Mouse (Mus musculus) liver, postnatal 0 days (tissue): ENCODE data around the gene Adarb2. TPM values are rescaled to one million over a fixed set of nuclear protein-coding genes. Genes with fewer than 3 reads are reported as not detected.

Experiments
- ATAC-seq: fragments of 200-750 bp; cut with Nextera tagmentation; 2 replicates; pipeline ENCODE4 v1.8.0; 2017; ENCODE audit warnings: mild to moderate bottlenecking, moderate library complexity
- DNase-seq: peaks from one replicate; pipeline ENCODE4 v3.0.0-alpha.2; 2016
- H3K27ac ChIP-seq: fragments of 300-500 bp; sonication (generic); 2 replicates; pipeline ENCODE4 v1.5.1; 2014; ENCODE audit warnings: antibody characterized with exemption, moderate library complexity, mild to moderate bottlenecking, low read depth
- H3K27me3 ChIP-seq: fragments of 300-500 bp; sonication (generic); 2 replicates; pipeline ENCODE4 v1.6.1; 2014; ENCODE audit warnings: low read length, control low read depth, mixed read lengths; ENCODE audit not compliant: insufficient read depth
- H3K36me3 ChIP-seq: fragments of 300-500 bp; sonication (generic); replicated peaks from 2 replicates; pipeline ENCODE4 v1.6.1; 2014; ENCODE audit warnings: mild to moderate bottlenecking, control low read depth, low read length, moderate library complexity, mixed read lengths; ENCODE audit not compliant: insufficient read depth
- H3K4me1 ChIP-seq: fragments of 300-500 bp; sonication (generic); 2 replicates; pipeline ENCODE4 v1.6.1; 2014; ENCODE audit warnings: antibody characterized with exemption, mild to moderate bottlenecking, control low read depth; ENCODE audit not compliant: insufficient read depth
- H3K4me2 ChIP-seq: fragments of 300-500 bp; sonication (generic); 2 replicates; pipeline ENCODE4 v1.6.1; 2014; ENCODE audit warnings: low read depth, mild to moderate bottlenecking, low read length, moderate library complexity, mixed read lengths
- H3K4me3 ChIP-seq: fragments of 300-500 bp; sonication (generic); 2 replicates; pipeline ENCODE4 v1.5.1; 2014; ENCODE audit warnings: low read depth, low read length
- H3K9ac ChIP-seq: fragments of 300-500 bp; sonication (generic); replicated peaks from 2 replicates; pipeline ENCODE4 v1.6.1; 2014; ENCODE audit warnings: mild to moderate bottlenecking, moderate library complexity
- H3K9me3 ChIP-seq: fragments of 300-500 bp; sonication (generic); 2 replicates; pipeline ENCODE4 v1.6.1; 2016; ENCODE audit warnings: mild to moderate bottlenecking, control low read depth, low read length, mixed read lengths
- CTCF ChIP-seq: sonication (generic); IDR thresholded peaks from 2 replicates; pipeline ENCODE4 v1.5.1; 2016; ENCODE audit warnings: antibody characterized with exemption, low read depth
- EP300 ChIP-seq: IDR thresholded peaks from 2 replicates; pipeline ENCODE4 v1.6.1; 2016; ENCODE audit warnings: antibody characterized with exemption, low read depth, mild to moderate bottlenecking
- WGBS: fragments of 180-500 bp; shearing (Covaris S2); extraction: QIAGEN DNeasy Blood & Tissue Kit; methylation state at CpG from one replicate; pipeline ENCODE4 v1.1.7; 2014; ENCODE audit not compliant: insufficient replicate concordance; 5-methylcytosine and 5-hydroxymethylcytosine counted together
- polyA plus RNA-seq: library from polyadenylated mRNA; unstranded; fragments of >200 nt; fragmentation: Nextera tagmentation; extraction: Ambion mirVana; gene quantifications from 2 replicates; pipeline ENCODE4 v1.2.1, GENCODE M21; 2015

Gene Adarb2
- polyA plus RNA-seq, 1 experiment from 2014 or later = 0.02 TPM

DNA sequence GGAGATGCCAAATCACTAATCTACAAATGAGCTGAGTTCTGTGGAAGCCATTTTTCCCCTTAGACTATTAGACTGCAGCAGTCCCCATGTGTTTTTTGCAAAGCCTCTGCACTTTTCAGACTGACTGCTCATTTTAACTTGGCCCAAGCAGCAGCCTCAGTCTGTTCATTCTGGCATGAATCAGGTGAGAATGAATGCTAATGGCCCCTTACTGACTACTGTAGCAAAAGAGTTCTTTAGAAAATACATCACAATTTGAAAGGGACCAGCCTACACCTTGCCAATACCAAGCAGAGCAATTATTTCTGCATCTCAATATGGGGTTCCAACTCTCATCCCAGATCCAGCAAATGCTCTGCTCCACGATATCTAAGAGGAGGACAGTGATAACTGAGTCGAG is 335.8 kb downstream of the Adarb2 start:
- H3K4me3 ChIP-seq = no peak overlapping the region
- ATAC-seq (no peak), DNase-seq (no peak)
- 76% methylated on average over 2 of the region's 2 CpGs for WGBS
- H3K36me3 ChIP-seq = no peaks in the 10 kb centered on the region
- no peaks in the 10 kb centered on the region for H3K27me3 ChIP-seq
- no peak for TF ChIP-seq CTCF
- no peak for TF ChIP-seq EP300
- no peak overlapping the region for H3K27ac ChIP-seq
- no peak overlapping the region for H3K4me2 ChIP-seq
- H3K9me3 ChIP-seq = no peaks in the 10 kb centered on the region
- H3K9ac ChIP-seq = no peak overlapping the region
- H3K4me1 ChIP-seq = no peaks in the 10 kb centered on the region

DNA sequence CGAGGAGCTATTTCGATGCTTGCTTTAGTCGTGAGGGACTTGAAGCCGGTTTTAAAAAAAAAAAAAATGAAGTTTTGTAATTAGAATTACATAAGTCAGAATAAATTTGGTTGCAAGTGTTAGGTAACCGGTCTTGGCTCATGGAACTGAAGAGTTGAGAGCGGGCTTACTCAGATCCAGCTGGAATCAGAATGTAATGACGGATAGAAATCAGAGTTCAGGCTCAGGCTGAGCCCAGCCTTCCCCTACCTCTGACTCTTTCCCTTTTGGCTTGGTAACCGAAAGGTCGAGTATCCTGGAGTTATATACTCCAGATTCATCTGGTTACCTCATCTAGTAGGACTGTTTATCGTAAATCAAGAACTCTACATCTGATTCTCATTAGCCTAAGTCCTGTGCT is 336.2 kb downstream of the Adarb2 start:
- DNase-seq (no peak), ATAC-seq (no peak)
- no peaks in the 10 kb centered on the region for H3K4me1 ChIP-seq
- no peak overlapping the region for H3K9ac ChIP-seq
- no peaks in the 10 kb centered on the region for H3K9me3 ChIP-seq
- H3K27me3 ChIP-seq = no peaks in the 10 kb centered on the region
- H3K4me2 ChIP-seq = no peak overlapping the region
- WGBS = 79% methylated on average over 10 of the region's 10 CpGs
- no peak overlapping the region for H3K27ac ChIP-seq
- no peak for TF ChIP-seq CTCF
- no peak for TF ChIP-seq EP300
- H3K36me3 ChIP-seq = no peaks in the 10 kb centered on the region
- H3K4me3 ChIP-seq = no peak overlapping the region

DNA sequence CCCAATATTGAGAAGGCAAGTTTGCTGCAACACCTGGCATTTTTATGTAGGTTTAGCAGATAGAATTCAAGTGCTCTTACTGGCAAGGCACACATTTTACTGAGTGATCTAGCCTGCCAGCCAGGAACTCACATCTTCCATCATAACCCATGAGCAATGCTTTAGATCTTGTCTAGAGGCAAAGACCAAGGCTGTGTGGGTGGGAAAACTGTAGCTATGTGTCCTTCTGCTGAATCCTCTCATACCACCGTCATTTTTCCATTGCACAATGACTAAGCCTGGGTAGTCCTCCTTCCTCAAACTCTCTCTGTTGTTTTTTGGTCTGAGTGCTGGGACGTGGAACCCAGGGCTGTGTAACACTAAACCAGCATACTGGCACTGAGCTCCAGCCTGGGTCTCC is 340.0 kb downstream of the Adarb2 start:
- TF ChIP-seq EP300 (no peak), CTCF (no peak)
- H3K4me3 ChIP-seq = no peak overlapping the region
- no peak overlapping the region for H3K4me2 ChIP-seq
- WGBS = 67% methylated on average over 2 of the region's 2 CpGs
- ATAC-seq (no peak), DNase-seq (no peak)
- no peaks in the 10 kb centered on the region for H3K27me3 ChIP-seq
- H3K36me3 ChIP-seq = no peaks in the 10 kb centered on the region
- H3K4me1 ChIP-seq = no peaks in the 10 kb centered on the region
- H3K27ac ChIP-seq = no peak overlapping the region
- no peak overlapping the region for H3K9ac ChIP-seq
- no peaks in the 10 kb centered on the region for H3K9me3 ChIP-seq

DNA sequence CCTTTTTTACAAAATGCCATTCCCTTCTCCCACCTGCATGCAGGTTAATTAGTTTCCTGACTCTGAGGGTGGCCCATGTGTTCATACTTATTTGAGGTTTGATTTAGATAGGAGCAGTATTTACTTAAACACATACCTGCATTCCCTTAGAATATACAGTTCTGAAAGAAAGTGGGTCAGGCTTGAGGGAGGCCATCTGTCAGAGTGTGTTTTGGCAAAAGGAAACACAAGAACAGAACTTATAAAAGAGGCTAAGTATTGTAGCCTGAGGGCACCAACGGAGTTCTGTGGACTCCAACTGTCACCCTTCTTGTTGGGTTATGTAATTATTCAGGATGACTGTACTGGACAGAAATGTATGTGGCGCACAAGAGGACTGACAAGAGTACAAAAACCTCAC is 349.6 kb downstream of the Adarb2 start:
- ATAC-seq = no peak
- no peaks in the 10 kb centered on the region for H3K9me3 ChIP-seq
- H3K27ac ChIP-seq = no peak overlapping the region
- no peak overlapping the region for H3K4me2 ChIP-seq
- no peak for DNase-seq
- no peaks in the 10 kb centered on the region for H3K36me3 ChIP-seq
- 75% methylated on average over 2 of the region's 2 CpGs for WGBS
- H3K4me3 ChIP-seq = no peak overlapping the region
- no peak overlapping the region for H3K9ac ChIP-seq
- H3K27me3 ChIP-seq = no peaks in the 10 kb centered on the region
- no peak for TF ChIP-seq EP300
- no peaks in the 10 kb centered on the region for H3K4me1 ChIP-seq

DNA sequence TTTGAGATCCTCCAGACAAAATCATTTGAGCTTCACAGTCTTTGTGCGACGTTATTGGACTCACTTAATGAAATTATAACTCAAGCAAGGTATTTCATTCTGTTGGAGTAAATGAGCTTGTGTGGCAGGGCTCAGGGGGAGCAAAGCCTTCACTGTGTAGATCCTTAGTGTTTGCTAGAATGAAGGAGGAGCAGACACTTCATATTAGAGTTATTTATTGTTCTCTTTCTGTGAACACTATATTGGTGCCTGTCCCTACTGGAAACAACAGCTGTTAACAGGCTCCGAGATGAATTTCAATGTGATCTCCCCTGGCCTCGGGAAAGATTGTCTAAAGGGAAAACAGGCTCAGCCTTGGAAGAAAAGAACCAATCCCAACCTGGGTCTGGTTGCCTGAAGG is 355.1 kb downstream of the Adarb2 start:
- no peak overlapping the region for H3K27ac ChIP-seq
- DNase-seq (no peak), ATAC-seq (no peak)
- no peaks in the 10 kb centered on the region for H3K9me3 ChIP-seq
- H3K4me3 ChIP-seq = no peak overlapping the region
- H3K27me3 ChIP-seq = no peaks in the 10 kb centered on the region
- WGBS = 70% methylated on average over 4 of the region's 4 CpGs
- no peaks in the 10 kb centered on the region for H3K36me3 ChIP-seq
- no peak overlapping the region for H3K9ac ChIP-seq
- H3K4me1 ChIP-seq = no peaks in the 10 kb centered on the region
- TF ChIP-seq EP300 (no peak), CTCF (no peak)
- no peak overlapping the region for H3K4me2 ChIP-seq

DNA sequence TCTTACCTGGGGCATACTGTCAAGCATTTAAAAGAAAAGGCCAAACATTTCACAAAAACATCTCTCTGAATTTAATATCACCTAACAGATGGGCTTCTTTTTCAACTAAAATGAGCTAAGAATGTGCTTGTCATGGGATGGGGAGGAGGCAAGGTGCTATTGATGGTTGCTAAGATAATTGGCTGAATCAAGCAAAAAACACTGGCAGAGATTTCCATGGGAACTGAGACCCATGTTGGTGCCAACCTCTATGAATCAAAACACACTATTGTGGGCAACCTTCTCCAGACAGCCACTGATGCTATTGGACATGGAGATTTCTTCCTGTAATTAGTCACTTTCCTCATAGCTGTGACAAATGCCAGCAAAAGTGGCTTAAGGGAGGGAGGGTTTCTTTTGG is 357.8 kb downstream of the Adarb2 start:
- Histone ChIP-seq H3K9ac (no peak overlapping the region), H3K36me3 (no peaks in the 10 kb centered on the region), H3K4me3 (no peak overlapping the region), H3K9me3 (no peaks in the 10 kb centered on the region), H3K27ac (no peak overlapping the region), H3K4me1 (no peaks in the 10 kb centered on the region), H3K27me3 (no peaks in the 10 kb centered on the region), H3K4me2 (no peak overlapping the region)
- no peak for DNase-seq
- TF ChIP-seq CTCF (no peak), EP300 (no peak)
- no peak for ATAC-seq

DNA sequence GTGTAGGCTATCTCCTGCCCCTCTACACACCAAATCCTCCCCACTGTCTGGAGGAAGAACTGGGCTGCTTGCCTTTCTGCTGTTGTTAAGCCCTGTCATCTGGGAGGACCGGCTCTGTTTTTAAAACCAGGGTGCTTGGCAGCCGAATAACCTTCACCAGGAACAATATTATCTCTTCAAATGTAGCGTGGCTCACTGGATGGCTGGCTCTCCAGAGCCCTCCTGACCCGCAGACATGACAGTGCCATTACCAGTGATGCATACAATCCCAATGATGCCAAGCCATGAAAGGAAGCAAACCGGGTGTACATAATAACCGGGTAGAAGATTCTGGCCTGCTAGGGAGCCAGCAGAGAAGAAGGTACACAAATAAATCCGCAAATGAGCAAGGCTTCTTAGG is 360.5 kb downstream of the Adarb2 start:
- Histone ChIP-seq H3K9me3 (no peaks in the 10 kb centered on the region), H3K9ac (no peak overlapping the region), H3K4me3 (no peak overlapping the region), H3K36me3 (no peaks in the 10 kb centered on the region), H3K4me1 (no peaks in the 10 kb centered on the region), H3K27ac (no peak overlapping the region), H3K4me2 (no peak overlapping the region), H3K27me3 (no peaks in the 10 kb centered on the region)
- ATAC-seq (no peak), DNase-seq (no peak)
- TF ChIP-seq EP300 (no peak), CTCF (no peak)
- 73% methylated on average over 7 of the region's 7 CpGs for WGBS
